21 mouse cellular contexts compared by ENCODE assay signal in the genomic region with DNA sequence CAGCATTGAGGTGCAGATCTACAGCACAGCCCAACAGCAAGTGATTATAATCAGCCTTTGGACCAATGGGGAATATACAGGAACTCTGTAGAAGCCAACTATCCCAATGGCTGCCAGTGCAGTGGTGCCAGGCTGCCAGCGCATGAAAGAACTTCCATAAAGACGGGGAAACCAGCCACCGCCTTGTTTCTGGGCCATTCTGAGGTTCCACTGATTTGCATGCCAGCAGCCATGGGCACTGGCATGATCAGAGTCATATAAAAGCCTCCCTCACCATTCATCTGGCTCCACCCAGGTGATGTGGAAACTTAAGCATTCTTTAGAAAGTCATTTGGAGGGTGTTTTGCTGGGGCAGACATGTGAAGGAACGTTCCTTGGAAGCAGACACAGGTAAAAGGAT. TPM values are rescaled to one million over a fixed set of nuclear protein-coding genes. Genes with fewer than 3 reads are reported as not detected.
DNase-seq lines count a peak whose midpoint lies in the region; ATAC-seq lines count a peak whose summit lies in the region.
"Had no signal": no experiment of that assay in that cellular context is flagged by ENCODE, and none has a peak within 500 bp of the region (broad histone marks: within the 10 kb centered on the region; RNA-seq: fewer than 3 reads in every experiment).

No protein-coding gene starts in this region.

- H3K4me3 ChIP-seq in embryonic facial prominence, embryonic 10.5 days: no peak overlapping the region
- H3K4me3 ChIP-seq in kidney, embryonic 15.5 days (replicated peaks): no peak overlapping the region
- H3K4me3 ChIP-seq: embryonic facial prominence, embryonic 12.5 days; embryonic facial prominence, embryonic 15.5 days; heart, adult 2 months; hindbrain, embryonic 12.5 days; hindbrain, embryonic 15.5 days had no signal

- peak; percentile 11 for DNase-seq in spleen, adult 12 weeks (ENCODE audit: low spot score)
- DNase-seq in spleen, postnatal 14 days (ENCODE audit: low spot score in 2 of 2): no peak
- peak; percentile 59 to 60 for DNase-seq in B cell, adult 2 months
- DNase-seq in spleen, postnatal 36 days (ENCODE audit: low spot score in 2 of 2): peak; percentile 34 to 48
- DNase-seq in embryonic facial prominence, embryonic 10.5 days (ENCODE audit: low spot score): no peak
- DNase-seq: adrenal gland, adult 8-10 months; adrenal gland, postnatal 25 days; cerebellum, adult 18-20 months; cerebellum, adult 9-10 months; cerebellum, postnatal 14 days; forebrain, postnatal 0 days; gastrocnemius, postnatal 25 days; heart, adult 2 months had no signal

- no peaks in the 10 kb centered on the region for H3K9me3 ChIP-seq in embryonic facial prominence, embryonic 10.5 days
- H3K9me3 ChIP-seq in kidney, embryonic 15.5 days (replicated peaks): no peaks in the 10 kb centered on the region
- H3K9me3 ChIP-seq: embryonic facial prominence, embryonic 12.5 days; embryonic facial prominence, embryonic 15.5 days; hindbrain, embryonic 12.5 days; hindbrain, embryonic 15.5 days had no signal

- 89% methylated on average over 4 of the region's 4 CpGs for WGBS in embryonic facial prominence, embryonic 10.5 days
- WGBS in kidney, embryonic 15.5 days: 94% methylated on average over 4 of the region's 4 CpGs

- no peaks in the 10 kb centered on the region for H3K27me3 ChIP-seq in embryonic facial prominence, embryonic 10.5 days (replicated peaks; ENCODE audit: low read depth, poor library complexity, severe bottlenecking)
- no peaks in the 10 kb centered on the region for H3K27me3 ChIP-seq in kidney, embryonic 15.5 days
- H3K27me3 ChIP-seq: embryonic facial prominence, embryonic 12.5 days; embryonic facial prominence, embryonic 15.5 days; hindbrain, embryonic 12.5 days; hindbrain, embryonic 15.5 days had no signal

- H3K36me3 ChIP-seq in embryonic facial prominence, embryonic 10.5 days (replicated peaks): no peaks in the 10 kb centered on the region
- H3K36me3 ChIP-seq in kidney, embryonic 15.5 days: no peaks in the 10 kb centered on the region
- H3K36me3 ChIP-seq: embryonic facial prominence, embryonic 12.5 days; embryonic facial prominence, embryonic 15.5 days; hindbrain, embryonic 12.5 days; hindbrain, embryonic 15.5 days had no signal

- ATAC-seq in kidney, embryonic 15.5 days (replicated peaks; ENCODE audit: low FRiP score): no peak
- ATAC-seq: activated CD4-positive, CD25-positive, alpha-beta regulatory T cell, adult 4 months; forebrain, embryonic 14.5 days; forebrain, postnatal 0 days had no signal

- no peak overlapping the region for H3K9ac ChIP-seq in kidney, embryonic 15.5 days
- H3K9ac ChIP-seq: embryonic facial prominence, embryonic 12.5 days; embryonic facial prominence, embryonic 15.5 days; forebrain, postnatal 0 days; hindbrain, embryonic 12.5 days; hindbrain, embryonic 15.5 days had no signal

- H3K27ac ChIP-seq in embryonic facial prominence, embryonic 10.5 days (replicated peaks): no peak overlapping the region
- H3K27ac ChIP-seq in kidney, embryonic 15.5 days: no peak overlapping the region
- H3K27ac ChIP-seq: embryonic facial prominence, embryonic 12.5 days; embryonic facial prominence, embryonic 15.5 days; heart, adult 2 months; hindbrain, embryonic 12.5 days; hindbrain, embryonic 15.5 days had no signal

- H3K4me2 ChIP-seq in kidney, embryonic 15.5 days: no peak overlapping the region
- H3K4me2 ChIP-seq: embryonic facial prominence, embryonic 12.5 days; embryonic facial prominence, embryonic 15.5 days; heart, embryonic 11.5 days; hindbrain, embryonic 12.5 days; hindbrain, embryonic 15.5 days had no signal

- no peaks in the 10 kb centered on the region for H3K4me1 ChIP-seq in embryonic facial prominence, embryonic 10.5 days
- no peaks in the 10 kb centered on the region for H3K4me1 ChIP-seq in kidney, embryonic 15.5 days
- H3K4me1 ChIP-seq: embryonic facial prominence, embryonic 12.5 days; embryonic facial prominence, embryonic 15.5 days; hindbrain, embryonic 12.5 days; hindbrain, embryonic 15.5 days had no signal

RNA-seq across cellular contexts. Expression of a gene that starts 21.2 kb away (rescaled TPM):
- polyA plus RNA-seq in embryonic facial prominence, embryonic 10.5 days (2016; fragmentation: Nextera tagmentation; extraction: Ambion mirVana): 46.4 and 47.0 TPM in 2 replicates
- 65.1 and 71.8 TPM in 2 replicates for polyA plus RNA-seq in kidney, embryonic 15.5 days (2015; fragmentation: Nextera tagmentation; extraction: Ambion mirVana)

RNA-seq across cellular contexts. Expression of a gene that starts 32.3 kb away (rescaled TPM):
- 16.0 and 16.8 TPM in 2 replicates for polyA plus RNA-seq in embryonic facial prominence, embryonic 10.5 days (2016; fragmentation: Nextera tagmentation; extraction: Ambion mirVana)
- polyA plus RNA-seq in kidney, embryonic 15.5 days (2015; fragmentation: Nextera tagmentation; extraction: Ambion mirVana): 21.9 and 24.0 TPM in 2 replicates

Comparison
In these comparisons a context has a peak if more than half of its experiments do, and no peak if none do; other contexts are left out.
1. DNase-seq: peak in spleen, adult 12 weeks (single experiment), B cell, adult 2 months (2 of 2) and spleen, postnatal 36 days (2 of 2); none in spleen, postnatal 14 days (0 of 2) and embryonic facial prominence, embryonic 10.5 days (single experiment).